Mouse (Mus musculus) liver, postnatal 0 days (tissue): ENCODE measurements around the gene Crhr2.

ENCODE experiments used
- CTCF ChIP-seq: sonication (generic); IDR thresholded peaks from 2 replicates; pipeline ENCODE4 v1.5.1; 2016; ENCODE audit warnings: antibody characterized with exemption, low read depth
- EP300 ChIP-seq: IDR thresholded peaks from 2 replicates; pipeline ENCODE4 v1.6.1; 2016; ENCODE audit warnings: antibody characterized with exemption, low read depth, mild to moderate bottlenecking

DNA sequence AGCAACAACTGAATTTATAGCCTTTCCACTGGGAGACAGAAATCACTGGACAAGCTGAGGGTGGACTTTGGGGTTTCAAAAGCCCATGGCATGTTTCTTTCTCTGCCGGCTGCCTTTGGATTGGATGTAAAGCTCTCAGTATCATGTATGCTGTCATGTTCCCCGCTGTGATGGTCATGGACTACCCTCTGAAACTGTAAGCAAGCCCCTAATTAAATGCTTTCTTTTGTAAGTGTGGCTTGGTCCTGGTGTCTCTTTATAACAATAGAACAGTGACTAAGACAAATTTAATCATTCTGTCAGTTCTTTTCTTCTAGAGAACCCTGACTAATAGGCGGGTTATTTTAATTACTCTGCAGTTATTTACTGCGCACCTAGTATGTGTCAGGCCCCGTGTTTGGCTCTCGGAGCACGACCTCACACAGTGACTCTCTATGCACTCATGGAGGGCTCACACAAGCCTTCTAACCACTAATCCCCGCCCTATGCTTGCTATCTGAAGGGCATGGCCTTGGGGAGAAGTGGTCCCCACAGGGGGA lies 30.3 kb upstream of the Crhr2 start:
- TF ChIP-seq CTCF = no peak
- no peak for TF ChIP-seq EP300
